Mouse (Mus musculus) duodenum, adult 2 months (tissue): ENCODE data around the gene Crygf. TPM values are rescaled to one million over a fixed set of nuclear protein-coding genes. Genes with fewer than 3 reads are reported as not detected.

Experiments
- polyA plus RNA-seq: library from polyadenylated mRNA; depleted of rRNA; stranded (reverse); fragments of >200 nt; gene quantifications from 2 replicates; pipeline ENCODE4 v1.2.3, GENCODE M21; 2012; ENCODE audit warnings: low replicate concordance; rRNA removed

The Crygf gene
- not detected in 2 replicates for polyA plus RNA-seq

GRCm38 (mm10) chr1:65926294-65926693 is at the start of gene Crygf:
Crygf (plus strand) TSS chr1:65926520.

Other genes with a start within 250 kb of the Crygf start
- gene Map2, start 248.8 kb downstream of the Crygf start, polyA plus RNA-seq = 0.87 and 0.99 TPM in 2 replicates